Mouse (Mus musculus) stomach, postnatal 0 days (tissue): ENCODE data around the gene Gnmt. TPM values are rescaled to one million over a fixed set of nuclear protein-coding genes. Genes with fewer than 3 reads are reported as not detected.

ENCODE experiments used
- ATAC-seq: fragments of 200-750 bp; cut with Nextera tagmentation; 2 replicates; pipeline ENCODE4 v1.8.0; 2017; ENCODE audit not compliant: low FRiP score, low TSS enrichment
- DNase-seq: peaks from one replicate; pipeline ENCODE4 v3.0.0-alpha.2; 2016; ENCODE audit warnings: low spot score
- H3K27ac ChIP-seq: fragments of 300-500 bp; sonication (generic); replicated peaks from 2 replicates; pipeline ENCODE4 v1.5.1; 2014; ENCODE audit warnings: mild to moderate bottlenecking, control low read depth
- H3K27me3 ChIP-seq: fragments of 300-500 bp; sonication (generic); 2 replicates; pipeline ENCODE4 v1.6.1; 2014; ENCODE audit warnings: low read length; ENCODE audit not compliant: control insufficient read depth, insufficient read depth
- H3K36me3 ChIP-seq: fragments of 300-500 bp; sonication (generic); 2 replicates; pipeline ENCODE4 v1.6.1; 2014; ENCODE audit warnings: low read length, mixed read lengths; ENCODE audit not compliant: control insufficient read depth, insufficient read depth
- H3K4me1 ChIP-seq: fragments of 300-500 bp; sonication (generic); replicated peaks from 2 replicates; pipeline ENCODE4 v1.6.1; 2014; ENCODE audit warnings: antibody characterized with exemption; ENCODE audit not compliant: control insufficient read depth, insufficient read depth
- H3K4me2 ChIP-seq: fragments of 300-500 bp; sonication (generic); replicated peaks from 2 replicates; pipeline ENCODE4 v1.6.1; 2014; ENCODE audit warnings: low read depth, mild to moderate bottlenecking, control low read depth, moderate library complexity
- H3K4me3 ChIP-seq: fragments of 300-500 bp; sonication (generic); 2 replicates; pipeline ENCODE4 v1.5.1; 2014; ENCODE audit warnings: low read depth, low read length, control low read depth
- H3K9ac ChIP-seq: fragments of 300-500 bp; sonication (generic); 2 replicates; pipeline ENCODE4 v1.6.1; 2014; ENCODE audit warnings: mild to moderate bottlenecking, low read length, control low read depth, mixed read lengths
- H3K9me3 ChIP-seq: fragments of 300-500 bp; sonication (generic); 2 replicates; pipeline ENCODE4 v1.6.1; 2016; ENCODE audit warnings: low read length; ENCODE audit not compliant: control insufficient read depth
- CTCF ChIP-seq: IDR thresholded peaks from 2 replicates; pipeline ENCODE4 v1.5.1; 2016; ENCODE audit warnings: antibody characterized with exemption, low read depth, mild to moderate bottlenecking, moderate library complexity
- EP300 ChIP-seq: optimal IDR thresholded peaks from 2 replicates; pipeline ENCODE3; 2016; ENCODE audit warnings: antibody characterized with exemption
- WGBS: fragments of 180-500 bp; shearing (Covaris S2); extraction: QIAGEN DNeasy Blood & Tissue Kit; methylation state at CpG from one replicate; pipeline ENCODE4 v1.1.7; 2014; 5-methylcytosine and 5-hydroxymethylcytosine counted together
- polyA plus RNA-seq: library from polyadenylated mRNA; unstranded; fragments of >200 nt; fragmentation: Nextera tagmentation; extraction: Ambion mirVana; gene quantifications from 2 replicates; pipeline ENCODE4 v1.2.1, GENCODE M21; 2015

Gene Gnmt
- polyA plus RNA-seq, 1 experiment from 2014 or later = 2.1 TPM

DNA sequence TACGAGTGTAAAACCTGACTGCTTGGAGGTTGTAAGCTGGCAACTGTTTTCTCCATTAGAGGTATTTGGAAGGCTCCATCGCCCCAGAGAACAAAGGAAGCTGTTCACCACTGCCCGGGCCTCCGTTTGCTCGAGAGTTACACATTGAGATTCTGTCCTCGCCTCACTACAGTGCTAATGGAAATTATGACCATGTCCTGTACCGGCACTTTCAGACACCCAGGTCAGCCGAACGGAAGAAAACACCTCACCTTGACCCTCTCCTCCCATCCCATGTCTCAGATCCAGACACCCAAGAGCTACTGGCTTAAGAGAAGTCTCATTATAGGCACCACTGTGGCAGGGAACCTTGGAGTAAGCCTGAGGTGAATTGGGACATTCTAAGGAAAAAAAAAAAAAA lies 15.1 kb downstream of the Gnmt start:
- H3K9ac ChIP-seq = no peak overlapping the region
- H3K36me3 ChIP-seq = peaks cover 3% of the 10 kb centered on the region; the same call in 1 of the 2 replicates
- whole genome bisulfite sequencing = 87% methylated on average over 9 of the region's 9 CpGs
- ATAC-seq = no peak
- no peaks in the 10 kb centered on the region for H3K27me3 ChIP-seq
- DNase-seq = no peak
- H3K4me2 ChIP-seq = no peak overlapping the region
- TF ChIP-seq EP300 = no peak
- no peaks in the 10 kb centered on the region for H3K9me3 ChIP-seq
- no peak overlapping the region for H3K27ac ChIP-seq
- H3K4me3 ChIP-seq = no peak overlapping the region
- peaks cover 3% of the 10 kb centered on the region; the same call in 1 of the 2 replicates for H3K4me1 ChIP-seq

- no peak overlapping the region for H3K27ac ChIP-seq
- no peak for DNase-seq
- WGBS = 50% methylated on average over 7 of the region's 7 CpGs
- ATAC-seq = no peak
- H3K9me3 ChIP-seq = no peaks in the 10 kb centered on the region
- peak overlapping the region; percentile 96 for H3K9ac ChIP-seq
- H3K4me3 ChIP-seq = peak overlapping the region; percentile 93
- TF ChIP-seq CTCF (no peak), EP300 (no peak)
- H3K27me3 ChIP-seq = no peaks in the 10 kb centered on the region
- peak overlapping the region; percentile 97 for H3K4me2 ChIP-seq
- peaks cover 3% of the 10 kb centered on the region; the same call in 1 of the 2 replicates for H3K4me1 ChIP-seq
- H3K36me3 ChIP-seq = peaks cover 3% of the 10 kb centered on the region; the same call in 1 of the 2 replicates
Observed at GRCm38 (mm10) chr17:46712442-46712841, 16.5 kb downstream of the Gnmt start.

DNA sequence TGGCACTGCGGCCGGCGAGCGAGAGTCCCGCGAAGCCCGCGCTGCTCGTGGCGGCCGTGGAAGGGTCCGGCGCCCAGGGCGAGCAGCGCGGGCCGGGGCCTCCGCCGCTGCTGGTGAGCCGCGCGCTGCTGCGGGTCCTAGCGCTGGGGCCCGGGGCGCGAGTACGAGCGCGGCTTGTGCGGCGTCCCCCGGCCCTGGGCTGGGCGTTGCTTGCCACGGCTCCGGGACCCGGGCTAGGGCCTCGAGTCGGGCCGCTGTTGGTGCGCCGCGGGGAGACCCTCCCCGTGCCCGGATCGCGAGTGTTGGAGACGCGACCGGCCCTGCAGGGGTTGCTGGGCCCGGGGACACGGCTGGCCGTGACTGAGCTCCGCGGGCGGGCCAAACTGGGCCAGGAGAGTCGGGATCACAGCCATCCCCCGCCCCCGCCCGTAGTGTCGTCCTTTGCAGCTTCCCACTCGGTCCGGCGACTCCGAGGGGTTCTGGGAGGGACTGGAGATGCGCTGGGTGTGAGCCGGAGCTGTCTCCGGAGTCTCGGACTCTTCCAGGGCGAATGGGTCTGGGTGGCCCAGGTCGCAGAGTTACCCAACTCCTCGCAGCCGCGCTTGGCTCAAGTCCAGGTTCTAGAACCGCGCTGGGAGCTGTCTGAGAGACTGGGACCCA lies 17.2 kb downstream of the Gnmt start:
- WGBS = under 1% methylated on average over 50 of the region's 76 CpGs
- no peaks in the 10 kb centered on the region for H3K9me3 ChIP-seq
- ATAC-seq = peak; percentile 54
- H3K27ac ChIP-seq = peak overlapping the region; percentile 78
- H3K4me2 ChIP-seq = peak overlapping the region; percentile 97
- H3K36me3 ChIP-seq = peaks cover 3% of the 10 kb centered on the region; the same call in 1 of the 2 replicates
- H3K4me3 ChIP-seq = peak overlapping the region; percentile 93
- no peaks in the 10 kb centered on the region for H3K27me3 ChIP-seq
- peak overlapping the region; percentile 96 for H3K9ac ChIP-seq
- H3K4me1 ChIP-seq = peaks cover 3% of the 10 kb centered on the region; the same call in 1 of the 2 replicates
- DNase-seq = peak; percentile 59
- TF ChIP-seq CTCF (no peak), EP300 (no peak)

DNA sequence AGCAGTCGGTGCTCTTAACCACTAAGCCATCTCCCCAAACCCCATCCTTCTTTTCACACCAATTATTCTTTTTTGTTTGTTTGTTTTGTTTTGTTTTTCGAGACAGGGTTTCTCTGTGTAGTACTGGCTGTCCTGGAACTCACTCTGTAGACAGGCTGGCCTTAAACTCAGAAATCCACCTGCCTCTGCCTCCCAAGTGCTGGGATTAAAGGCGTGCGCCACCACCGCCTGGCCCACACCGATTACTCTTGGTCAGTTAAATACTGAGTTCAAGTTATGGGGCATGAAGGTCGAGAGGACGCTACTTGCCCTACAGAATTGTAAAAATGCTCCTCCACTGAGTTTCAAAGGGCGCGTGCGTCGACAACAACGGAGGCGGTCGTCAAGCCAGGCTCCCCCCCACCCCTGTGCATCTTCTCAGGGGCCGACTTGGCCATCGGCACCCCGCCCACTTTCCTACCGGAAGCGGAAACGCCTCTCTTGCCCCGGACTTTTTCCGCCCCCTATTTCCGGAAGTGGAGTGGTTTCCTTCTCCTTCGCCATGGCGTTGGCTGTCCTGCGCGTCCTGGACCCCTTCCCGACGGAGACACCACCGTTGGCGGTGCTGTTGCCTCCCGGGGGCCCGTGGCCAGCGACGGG lies 17.9 kb downstream of the Gnmt start, which contains the start of gene Pex6:
Gene Pex6 (plus strand): TSS at position 505 of the 639 bp plus-strand sequence.
- no peaks in the 10 kb centered on the region for H3K9me3 ChIP-seq
- H3K9ac ChIP-seq = peak within 1 kb of the TSS; percentile 96
- TF ChIP-seq EP300 (no peak), CTCF (peak; percentile 25; the same call in 1 of the 2 replicates)
- 6% methylated on average over 34 of the region's 36 CpGs for WGBS
- peak within 1 kb of the TSS; percentile 78 for H3K27ac ChIP-seq
- ATAC-seq (peak; percentile 88), DNase-seq (peak; percentile 94)
- peak within 1 kb of the TSS; percentile 93 for H3K4me3 ChIP-seq
- H3K36me3 ChIP-seq = peaks cover 3% of the 10 kb centered on the region; the same call in 1 of the 2 replicates
- no peaks in the 10 kb centered on the region for H3K27me3 ChIP-seq
- H3K4me1 ChIP-seq = peaks cover 3% of the 10 kb centered on the region; the same call in 1 of the 2 replicates
- peak within 1 kb of the TSS; percentile 97 for H3K4me2 ChIP-seq

DNA sequence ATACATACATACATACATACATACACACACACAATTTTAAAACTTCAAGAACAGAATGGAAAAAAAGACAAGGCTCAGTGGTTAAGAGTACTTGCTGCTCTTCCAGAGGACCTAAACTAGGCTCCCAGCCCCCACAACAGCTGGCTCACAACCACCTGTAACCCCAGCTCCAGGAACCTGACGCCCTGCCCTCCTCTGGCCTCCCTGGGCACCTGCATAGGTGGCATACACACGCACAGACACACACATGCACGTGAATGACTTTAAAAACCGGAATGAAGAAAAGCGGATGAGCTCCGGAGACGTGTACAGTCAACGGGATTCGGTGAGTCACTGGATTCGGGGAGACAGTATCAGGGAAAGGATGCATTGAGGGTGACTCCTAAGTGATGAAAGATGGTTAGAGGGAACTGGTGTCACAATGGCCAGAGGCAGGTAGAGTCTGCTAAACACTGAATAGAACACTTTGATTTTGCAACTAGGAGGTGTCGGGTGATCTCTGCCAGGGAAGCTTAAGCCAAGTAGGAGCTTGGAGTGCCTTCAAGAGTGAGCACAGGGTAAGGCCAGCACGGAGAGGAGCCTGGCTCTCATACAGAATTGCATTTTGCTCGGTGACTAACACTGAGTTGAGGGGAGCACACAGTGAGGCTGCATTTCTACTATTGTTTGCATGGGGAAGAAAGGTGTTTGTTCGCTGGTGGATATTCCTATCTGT lies 22.4 kb downstream of the Gnmt start:
- Histone ChIP-seq H3K9me3 (no peaks in the 10 kb centered on the region), H3K27ac (no peak overlapping the region), H3K4me3 (no peak overlapping the region), H3K27me3 (no peaks in the 10 kb centered on the region), H3K9ac (no peak overlapping the region), H3K36me3 (no peaks in the 10 kb centered on the region), H3K4me2 (no peak overlapping the region), H3K4me1 (peaks cover 5% of the 10 kb centered on the region; the same call in 1 of the 2 replicates)
- no peak for DNase-seq
- 88% methylated on average over 14 of the region's 14 CpGs for WGBS
- TF ChIP-seq CTCF = no peak
- TF ChIP-seq EP300 = no peak
- ATAC-seq = no peak
